Mouse (Mus musculus) kidney, adult 8-10 months (tissue): ENCODE results near the gene Hnrnpa0.

ENCODE experiments used
- DNase-seq, 2 experiments: peaks; one replicate each; pipeline ENCODE4 v3.0.0; 2022

Hnrnpa0 gene

GRCm38 (mm10) chr13:58126862-58127765 is 1.2 kb downstream of the Hnrnpa0 start:
- DNase-seq = no peak

DNA sequence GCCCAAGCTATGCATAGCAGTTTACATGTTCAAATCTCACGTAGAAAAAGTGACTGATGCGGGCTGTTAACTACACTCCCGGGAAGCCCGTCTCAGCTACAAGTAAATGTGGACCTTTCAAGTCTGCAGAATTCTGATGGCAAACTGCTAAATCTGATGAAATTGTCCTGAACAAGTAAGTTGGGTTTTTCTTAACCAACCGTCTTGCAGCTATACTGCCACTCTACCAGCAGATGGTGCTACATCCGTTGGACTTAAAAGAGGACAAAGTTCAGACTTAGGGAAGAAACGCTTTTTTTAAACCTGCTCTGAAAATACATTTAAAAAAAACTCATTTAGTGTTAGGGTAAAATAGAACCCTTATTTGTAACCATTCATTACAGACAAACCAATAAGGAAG is 2.2 kb downstream of the Hnrnpa0 start:
- DNase-seq = peak; percentile 46 to 63

DNA sequence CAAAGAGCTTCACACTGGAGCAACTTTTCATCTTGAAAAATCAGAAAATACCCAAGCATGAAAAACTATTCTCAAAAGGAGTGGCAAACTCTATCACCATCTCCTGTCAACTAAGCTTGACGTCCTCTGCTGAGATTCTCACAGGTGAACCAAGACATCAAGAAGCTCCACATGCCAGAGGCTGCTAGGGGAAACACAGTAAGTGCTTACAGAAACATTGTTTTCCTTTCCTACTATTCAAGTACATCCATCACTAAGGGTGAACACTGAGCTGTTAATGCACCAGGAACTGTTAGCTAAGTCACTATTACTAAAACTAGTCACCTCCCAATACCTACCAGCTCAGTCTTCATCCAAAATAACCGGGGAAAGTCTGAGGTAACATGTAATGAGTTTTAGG is 3.4 kb downstream of the Hnrnpa0 start:
- no peak for DNase-seq

GRCm38 (mm10) chr13:58124278-58124677 is 4.1 kb downstream of the Hnrnpa0 start:
- no peak for DNase-seq

DNA sequence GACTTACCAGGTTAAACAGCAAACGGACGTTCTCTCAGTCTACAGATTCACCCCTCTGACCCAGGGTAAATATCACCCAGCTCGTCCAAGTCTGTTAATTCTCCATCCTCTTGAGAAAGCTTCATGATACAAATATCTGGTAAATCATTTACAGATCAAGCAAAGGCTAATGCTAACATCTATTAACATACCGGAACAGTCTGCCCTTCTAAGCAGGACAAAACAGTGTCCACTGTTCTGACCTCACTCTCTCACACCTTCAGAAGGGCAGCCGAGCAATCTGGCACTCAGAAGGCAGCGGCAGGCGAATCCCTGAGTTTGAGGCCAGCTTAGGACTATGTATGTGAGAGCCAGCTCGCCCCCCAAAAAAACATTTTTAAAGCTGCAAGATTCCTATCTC is 5.0 kb downstream of the Hnrnpa0 start:
- DNase-seq = peak; percentile 76 to 90

DNA sequence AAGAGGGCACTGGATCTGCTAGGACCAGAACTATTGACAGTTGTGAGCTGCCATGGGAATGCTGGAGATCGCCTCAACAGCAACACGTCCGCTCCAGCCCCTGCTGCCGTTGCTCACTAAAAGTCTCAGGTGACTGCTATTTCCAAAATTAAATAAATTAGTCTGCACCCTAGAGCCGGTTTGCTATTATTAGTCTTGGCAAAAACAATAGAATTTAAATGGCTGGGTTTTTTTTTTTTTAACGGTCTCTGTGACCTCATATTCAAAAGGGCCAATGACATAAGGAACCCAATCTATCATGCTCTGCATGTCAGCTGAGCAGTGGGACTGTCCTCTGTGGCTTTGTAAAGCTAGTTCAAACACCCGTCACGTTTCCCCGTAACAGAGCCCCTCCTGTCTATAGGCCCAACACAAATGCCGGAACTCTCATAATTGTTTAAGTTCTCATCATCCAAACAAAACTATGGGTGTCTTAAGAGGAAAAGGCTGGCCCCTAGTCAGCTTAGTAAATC is 5.5 kb downstream of the Hnrnpa0 start:
- peak; percentile 38 to 59 for DNase-seq

DNA sequence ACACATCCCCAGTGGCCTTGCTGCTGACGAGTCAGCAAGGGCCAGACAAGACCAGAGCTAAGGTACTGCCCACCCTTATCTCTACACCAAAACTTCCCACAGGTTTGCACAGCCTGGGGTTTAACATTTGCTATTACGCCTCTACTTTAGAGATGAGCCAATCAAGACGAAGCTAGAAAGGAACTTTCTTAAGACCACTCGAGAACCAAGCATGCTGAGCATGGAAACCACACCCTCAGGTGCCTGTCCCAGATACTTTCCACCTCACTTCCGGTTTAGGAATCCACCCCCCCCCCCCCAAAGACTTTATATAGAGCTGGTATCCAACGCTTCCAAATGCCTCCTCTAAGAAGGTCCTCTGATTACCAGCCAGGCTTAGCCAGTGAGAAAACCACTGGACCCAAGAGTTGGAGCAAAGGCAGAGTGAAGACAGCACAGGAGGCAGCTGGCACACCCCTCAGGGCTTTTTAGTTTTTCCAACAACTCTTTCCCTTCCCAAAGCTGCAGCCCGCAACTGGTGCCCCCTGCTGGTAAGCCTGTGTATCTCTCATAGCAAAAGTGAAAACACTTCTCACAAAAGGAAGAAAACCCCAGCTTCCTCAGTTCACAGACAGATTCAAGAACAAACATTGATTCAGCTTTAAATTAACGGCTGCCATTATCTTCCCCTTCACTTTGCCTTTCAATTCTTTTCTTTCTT is 10.9 kb downstream of the Hnrnpa0 start:
- peak; percentile 46 to 53 for DNase-seq

- no peak for DNase-seq
Measured at GRCm38 (mm10) chr13:58116801-58117200, 11.6 kb downstream of the Hnrnpa0 start.

DNA sequence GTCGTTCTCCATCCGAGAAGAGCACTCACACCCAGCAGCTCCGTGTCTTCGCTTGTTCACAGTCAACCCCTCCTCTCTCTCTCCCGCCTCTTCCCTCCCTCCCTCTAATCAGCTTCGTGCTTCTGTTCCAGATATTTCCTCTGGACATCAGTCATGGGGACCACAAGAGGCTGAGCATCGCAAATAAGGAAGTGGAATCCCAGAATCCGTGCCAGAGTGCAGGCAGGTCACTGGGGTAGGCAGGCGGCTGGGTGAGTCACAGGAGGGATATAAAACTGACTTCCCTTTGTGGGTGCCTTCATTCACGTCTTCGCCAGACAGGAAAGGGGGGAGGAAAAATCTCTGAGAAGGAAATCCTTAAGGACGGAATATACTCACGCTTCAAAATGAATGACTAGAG is 13.1 kb downstream of the Hnrnpa0 start:
- peak; percentile 47 to 53 for DNase-seq

- DNase-seq = peak in 1 of 2 experiments; percentile 44
Measured at GRCm38 (mm10) chr13:58113061-58113900, 15.1 kb downstream of the Hnrnpa0 start, which contains the start of gene Klhl3. Klhl3 (minus strand) TSS chr13:58113592.

DNA sequence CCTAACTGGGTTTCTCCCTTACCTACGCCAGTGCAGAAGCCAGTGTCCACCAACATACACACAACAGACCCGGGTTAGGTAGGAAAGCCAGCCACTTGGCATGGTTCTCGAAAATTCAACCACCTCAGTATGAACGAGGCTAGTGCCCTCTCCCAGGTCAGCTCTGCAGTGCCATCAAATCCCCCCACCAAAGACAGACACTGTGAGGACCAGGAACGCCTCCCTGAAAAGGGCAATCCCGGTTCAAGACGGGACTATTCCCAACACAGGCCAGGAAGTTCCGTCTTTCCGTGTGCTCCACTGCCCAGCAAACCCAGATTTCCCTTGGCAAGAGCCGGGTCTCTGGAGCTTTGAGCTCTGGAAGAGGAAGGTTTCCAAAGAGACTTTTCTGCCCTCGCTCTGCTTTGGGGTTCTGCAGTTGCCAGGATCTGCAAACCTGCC is 15.7 kb downstream of the Hnrnpa0 start:
- no peak for DNase-seq

- no peak for DNase-seq
Measured at GRCm38 (mm10) chr13:58112191-58112590, 16.2 kb downstream of the Hnrnpa0 start.

- no peak for DNase-seq
Measured at GRCm38 (mm10) chr13:58111306-58111705, 17.1 kb downstream of the Hnrnpa0 start.

DNA sequence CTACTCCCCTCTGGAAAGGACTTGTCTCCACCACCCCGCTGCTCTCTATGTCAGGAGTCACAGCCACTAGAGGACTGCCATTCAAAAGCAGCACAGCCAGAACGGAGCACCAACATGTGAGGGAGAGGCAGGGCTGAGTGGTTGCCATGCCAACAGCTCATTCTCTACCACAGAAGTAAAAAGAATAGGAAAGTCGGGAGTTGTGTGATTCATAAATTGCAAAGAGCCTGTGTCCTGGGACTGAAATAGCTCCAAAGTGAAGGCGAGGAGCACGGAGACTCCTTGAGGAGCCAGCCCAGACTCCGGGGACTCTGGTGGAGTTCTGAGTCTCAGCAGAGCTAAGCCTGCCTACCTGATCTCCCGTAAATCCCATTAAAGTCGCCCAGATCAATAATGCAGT is 37.7 kb downstream of the Hnrnpa0 start:
- no peak for DNase-seq

GRCm38 (mm10) chr13:58084396-58084795 is 44.0 kb downstream of the Hnrnpa0 start:
- no peak for DNase-seq

DNA sequence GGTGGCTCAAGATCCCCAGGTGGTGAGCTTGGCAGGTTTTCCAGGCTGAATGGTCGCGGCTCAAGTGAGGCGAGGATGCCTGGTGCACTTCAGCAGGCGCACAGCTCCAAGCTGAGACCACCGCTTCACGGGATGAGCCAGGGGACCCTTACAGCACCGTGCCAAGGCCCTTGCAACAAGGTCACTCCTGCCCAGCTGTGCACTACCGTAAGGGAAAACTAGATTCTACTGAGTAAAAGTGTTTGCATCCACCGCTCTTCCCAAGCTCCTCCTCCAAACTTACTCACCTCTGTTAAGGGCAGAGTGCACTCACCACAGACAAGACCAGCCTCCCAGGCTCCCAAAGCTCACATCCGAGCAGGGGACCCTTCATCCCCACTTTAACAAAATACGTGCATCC is 44.8 kb downstream of the Hnrnpa0 start:
- DNase-seq = no peak

DNA sequence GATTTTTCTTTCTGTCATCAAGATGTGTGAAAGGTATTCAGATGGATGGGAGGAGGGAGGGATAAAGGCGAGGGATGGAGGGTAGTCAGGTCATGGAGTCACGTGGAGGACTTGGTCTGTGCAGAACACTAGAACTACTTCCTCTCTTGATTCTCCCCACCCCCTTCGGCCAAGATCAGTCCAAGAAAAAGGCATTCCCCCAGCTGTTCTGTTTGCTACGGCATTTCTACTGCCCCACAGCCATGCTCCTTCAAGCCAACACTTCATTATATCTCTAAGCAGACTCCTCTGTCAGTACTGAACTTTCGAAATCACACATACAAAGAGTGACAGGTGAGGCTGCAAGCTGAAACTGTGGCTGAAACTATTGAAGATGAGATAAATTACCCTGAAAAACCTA is 45.3 kb downstream of the Hnrnpa0 start:
- no peak for DNase-seq

DNA sequence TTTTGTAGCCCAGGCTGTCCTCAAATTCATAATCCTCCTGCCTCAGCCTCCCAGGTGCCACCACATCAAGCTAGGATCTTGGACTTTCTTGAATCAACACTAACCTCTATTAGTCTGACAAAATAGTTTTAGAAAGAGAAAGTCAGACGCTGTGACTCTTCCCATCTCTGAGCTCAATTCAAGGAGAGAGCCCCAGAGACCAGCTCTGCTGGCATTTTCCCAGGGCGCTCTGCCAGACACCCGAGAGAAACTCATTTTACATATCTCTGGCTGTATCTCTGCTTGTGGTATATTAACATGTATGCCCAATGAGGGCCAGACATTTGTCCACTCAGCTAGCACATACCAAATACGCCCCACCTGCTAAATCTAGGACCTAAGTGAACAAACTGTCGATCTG is 50.0 kb downstream of the Hnrnpa0 start:
- DNase-seq = no peak
